Mouse (Mus musculus) hindbrain, embryonic 14.5 days (tissue): ENCODE data around the gene Qtrt1. TPM values are rescaled to one million over a fixed set of nuclear protein-coding genes. Genes with fewer than 3 reads are reported as not detected.
A peak's percentile ranks its signal among the peaks of the same experiment; 100 is the strongest.

Experiments
- ATAC-seq: fragments of 200-750 bp; cut with Nextera tagmentation; 2 replicates; pipeline ENCODE4 v1.8.0; 2017; ENCODE audit warnings: moderate number of reproducible peaks, mild to moderate bottlenecking, moderate TSS enrichment, moderate library complexity; ENCODE audit not compliant: low FRiP score
- DNase-seq: peaks from one replicate; pipeline ENCODE4 v3.0.0-alpha.2; 2015; ENCODE audit warnings: low spot score
- H3K27ac ChIP-seq: fragments of 300-500 bp; sonication (generic); 2 replicates; pipeline ENCODE4 v1.5.1; 2014; ENCODE audit warnings: mild to moderate bottlenecking, moderate library complexity
- H3K27me3 ChIP-seq: fragments of 300-500 bp; sonication (generic); 2 replicates; pipeline ENCODE4 v1.6.1; 2014; ENCODE audit warnings: mild to moderate bottlenecking, low read length, mixed read lengths; ENCODE audit not compliant: control insufficient read depth, insufficient read depth
- H3K36me3 ChIP-seq: fragments of 300-500 bp; sonication (generic); replicated peaks from 2 replicates; pipeline ENCODE4 v1.6.1; 2014; ENCODE audit not compliant: control insufficient read depth, insufficient read depth
- H3K4me1 ChIP-seq: fragments of 300-500 bp; sonication (generic); replicated peaks from 2 replicates; pipeline ENCODE4 v1.6.1; 2014; ENCODE audit warnings: antibody characterized with exemption, low read length, mixed read lengths; ENCODE audit not compliant: control insufficient read depth, insufficient read depth
- H3K4me2 ChIP-seq: fragments of 300-500 bp; sonication (generic); replicated peaks from 2 replicates; pipeline ENCODE4 v1.6.1; 2014; ENCODE audit warnings: mild to moderate bottlenecking, moderate library complexity
- H3K4me3 ChIP-seq: fragments of 300-500 bp; sonication (generic); replicated peaks from 2 replicates; pipeline ENCODE4 v1.5.1; 2014; ENCODE audit warnings: mild to moderate bottlenecking, low read length
- H3K9ac ChIP-seq: fragments of 300-500 bp; sonication (generic); 2 replicates; pipeline ENCODE4 v1.6.1; 2014
- H3K9me3 ChIP-seq: fragments of 300-500 bp; sonication (generic); 2 replicates; pipeline ENCODE4 v1.6.1; 2016; ENCODE audit warnings: low read length; ENCODE audit not compliant: control insufficient read depth
- WGBS: fragments of 180-500 bp; shearing (Covaris S2); extraction: QIAGEN DNeasy Blood & Tissue Kit; methylation state at CpG from one replicate; pipeline ENCODE4 v1.1.7; 2014; 5-methylcytosine and 5-hydroxymethylcytosine counted together
- polyA plus RNA-seq: library from polyadenylated mRNA; unstranded; fragments of >200 nt; fragmentation: Nextera tagmentation; extraction: Ambion mirVana; gene quantifications from 2 replicates; pipeline ENCODE4 v1.2.1, GENCODE M21; 2014

Gene Qtrt1
- polyA plus RNA-seq, 1 experiment from 2014 or later: 39.7 TPM

- no peaks in the 10 kb centered on the region for H3K4me1 ChIP-seq
- H3K9me3 ChIP-seq: no peaks in the 10 kb centered on the region
- no peak overlapping the region for H3K27ac ChIP-seq
- no peaks in the 10 kb centered on the region for H3K36me3 ChIP-seq
- H3K4me2 ChIP-seq: no peak overlapping the region
- no peak overlapping the region for H3K4me3 ChIP-seq
- DNase-seq: no peak
- 92% methylated on average over 7 of the region's 7 CpGs for WGBS
- H3K9ac ChIP-seq: no peak overlapping the region
- ATAC-seq: no peak
- H3K27me3 ChIP-seq: no peaks in the 10 kb centered on the region
Measured at GRCm38 (mm10) chr9:21453003-21453402, 41.4 kb downstream of the Qtrt1 start.

- Histone ChIP-seq H3K36me3 (0 out of 2 replicates have a peak, but pooled peaks cover 3% of the 10 kb centered on the region), H3K4me1 (no peaks in the 10 kb centered on the region), H3K27me3 (no peaks in the 10 kb centered on the region), H3K9ac (no peak overlapping the region), H3K4me2 (no peak overlapping the region), H3K9me3 (no peaks in the 10 kb centered on the region), H3K27ac (no peak overlapping the region), H3K4me3 (no peak overlapping the region)
- ATAC-seq (no peak), DNase-seq (no peak)
- WGBS: 89% methylated on average over 2 of the region's 2 CpGs
Measured at GRCm38 (mm10) chr9:21453459-21453858, 41.8 kb downstream of the Qtrt1 start.

- 90% methylated on average over 4 of the region's 4 CpGs for WGBS
- Histone ChIP-seq H3K36me3 (0 out of 2 replicates have a peak, but pooled peaks cover 11% of the 10 kb centered on the region), H3K4me3 (no peak overlapping the region), H3K4me2 (no peak overlapping the region), H3K4me1 (no peaks in the 10 kb centered on the region), H3K27me3 (no peaks in the 10 kb centered on the region), H3K9ac (no peak overlapping the region), H3K9me3 (no peaks in the 10 kb centered on the region), H3K27ac (no peak overlapping the region)
- DNase-seq: no peak
- ATAC-seq: no peak
Measured at GRCm38 (mm10) chr9:21454556-21454955, 42.9 kb downstream of the Qtrt1 start.

GRCm38 (mm10) chr9:21455103-21455770 is 43.6 kb downstream of the Qtrt1 start:
- H3K27ac ChIP-seq: no peak overlapping the region
- H3K4me3 ChIP-seq: no peak overlapping the region
- H3K4me1 ChIP-seq: no peaks in the 10 kb centered on the region
- H3K9me3 ChIP-seq: no peaks in the 10 kb centered on the region
- WGBS: 73% methylated on average over 4 of the region's 4 CpGs
- ATAC-seq (no peak), DNase-seq (no peak)
- H3K36me3 ChIP-seq: 0 out of 2 replicates have a peak, but pooled peaks cover 11% of the 10 kb centered on the region
- H3K27me3 ChIP-seq: no peaks in the 10 kb centered on the region
- H3K4me2 ChIP-seq: no peak overlapping the region
- no peak overlapping the region for H3K9ac ChIP-seq

GRCm38 (mm10) chr9:21456246-21456929 is 44.8 kb downstream of the Qtrt1 start:
- H3K36me3 ChIP-seq: 0 out of 2 replicates have a peak, but pooled peaks cover 11% of the 10 kb centered on the region
- no peak for ATAC-seq

GRCm38 (mm10) chr9:21456930-21457634 is 45.4 kb downstream of the Qtrt1 start:
- Histone ChIP-seq H3K4me1 (no peaks in the 10 kb centered on the region), H3K27me3 (no peaks in the 10 kb centered on the region), H3K27ac (no peak overlapping the region), H3K4me3 (no peak overlapping the region), H3K36me3 (0 out of 2 replicates have a peak, but pooled peaks cover 11% of the 10 kb centered on the region), H3K9me3 (no peaks in the 10 kb centered on the region), H3K4me2 (no peak overlapping the region), H3K9ac (no peak overlapping the region)
- 90% methylated on average over 10 of the region's 10 CpGs for WGBS
- ATAC-seq (no peak), DNase-seq (no peak)

More at GRCm38 (mm10) chr9:21456246-21456929, 44.8 kb downstream of the Qtrt1 start:
- H3K4me1 ChIP-seq: no peaks in the 10 kb centered on the region
- no peak for DNase-seq
- H3K9me3 ChIP-seq: no peaks in the 10 kb centered on the region
- H3K9ac ChIP-seq: no peak overlapping the region
- no peak overlapping the region for H3K27ac ChIP-seq
- H3K4me2 ChIP-seq: no peak overlapping the region
- no peak overlapping the region for H3K4me3 ChIP-seq
- WGBS: 90% methylated on average over 7 of the region's 7 CpGs
- no peaks in the 10 kb centered on the region for H3K27me3 ChIP-seq

GRCm38 (mm10) chr9:21458821-21459220 is 47.2 kb downstream of the Qtrt1 start:
- no peaks in the 10 kb centered on the region for H3K4me1 ChIP-seq
- H3K4me3 ChIP-seq: no peak overlapping the region
- H3K27me3 ChIP-seq: no peaks in the 10 kb centered on the region
- DNase-seq (no peak), ATAC-seq (no peak)
- H3K27ac ChIP-seq: no peak overlapping the region
- no peak overlapping the region for H3K4me2 ChIP-seq
- 0 out of 2 replicates have a peak, but pooled peaks cover 11% of the 10 kb centered on the region for H3K36me3 ChIP-seq
- 86% methylated on average over 3 of the region's 3 CpGs for WGBS
- H3K9ac ChIP-seq: no peak overlapping the region
- H3K9me3 ChIP-seq: no peaks in the 10 kb centered on the region

- no peak overlapping the region for H3K4me3 ChIP-seq
- no peak for ATAC-seq
- WGBS: 96% methylated on average over 3 of the region's 3 CpGs
Measured at GRCm38 (mm10) chr9:21460400-21460940, 48.8 kb downstream of the Qtrt1 start.

GRCm38 (mm10) chr9:21463138-21463590 is 51.5 kb downstream of the Qtrt1 start:
- H3K9ac ChIP-seq: 0 out of 2 replicates have a peak overlapping the region, but pooled peaks have one; percentile 8
- no peak for DNase-seq
- no peak overlapping the region for H3K4me3 ChIP-seq
- ATAC-seq: no peak; the same call in 1 of the 2 replicates
- no peaks in the 10 kb centered on the region for H3K27me3 ChIP-seq
- WGBS: 86% methylated on average over 5 of the region's 5 CpGs
- peak overlapping the region; percentile 11; the same call in 1 of the 2 replicates for H3K27ac ChIP-seq
- H3K9me3 ChIP-seq: no peaks in the 10 kb centered on the region
- H3K36me3 ChIP-seq: peaks cover 44% of the 10 kb centered on the region
- no peak overlapping the region for H3K4me2 ChIP-seq
- no peaks in the 10 kb centered on the region for H3K4me1 ChIP-seq

More at GRCm38 (mm10) chr9:21460400-21460940, 48.8 kb downstream of the Qtrt1 start:
- H3K4me1 ChIP-seq: no peaks in the 10 kb centered on the region
- H3K9ac ChIP-seq: no peak overlapping the region
- no peaks in the 10 kb centered on the region for H3K27me3 ChIP-seq
- peaks cover 20% of the 10 kb centered on the region; the same call in 1 of the 2 replicates for H3K36me3 ChIP-seq
- DNase-seq: no peak
- no peak overlapping the region for H3K4me2 ChIP-seq
- no peaks in the 10 kb centered on the region for H3K9me3 ChIP-seq
- H3K27ac ChIP-seq: no peak overlapping the region
